ENCODE assay signal across 15 mouse cellular contexts in the genomic region with DNA sequence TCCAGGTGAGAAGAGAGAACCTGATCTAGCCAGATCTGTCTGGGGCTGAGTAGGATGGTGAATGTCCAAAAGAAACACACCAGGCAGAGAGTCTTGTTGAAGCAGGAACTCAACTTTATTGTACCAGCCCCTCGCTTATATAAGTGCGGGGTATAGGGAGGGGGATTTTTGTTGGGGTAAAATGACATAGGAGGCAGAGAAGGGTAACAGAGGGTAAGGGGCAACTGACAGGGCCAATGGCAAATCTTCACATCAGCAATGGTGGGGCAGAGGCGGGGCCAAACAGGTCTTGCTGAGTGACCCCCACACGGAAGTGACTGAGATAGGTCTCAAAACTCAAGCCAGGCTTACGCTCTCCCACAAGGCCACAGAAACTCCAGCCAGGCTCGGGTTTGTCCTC.
"Had no signal": no experiment of that assay in that cellular context is flagged by ENCODE, and none has a peak within 500 bp of the region (broad histone marks: within the 10 kb centered on the region; RNA-seq: fewer than 3 reads in every experiment).

No protein-coding gene starts in this region.

- DNase-seq: lung, adult 2 months; lung, postnatal 14 days; lung, postnatal 36 days; right cerebral cortex, postnatal 14 days; thymus, adult 2 months; thymus, postnatal 25 days; thymus, postnatal 4 days had no signal

- H3K27me3 ChIP-seq: neural tube, embryonic 12.5 days; stomach, embryonic 15.5 days had no signal

- H3K27ac ChIP-seq: lung, embryonic 15.5 days; macrophage; midbrain, embryonic 13.5 days; midbrain, embryonic 15.5 days; neural tube, embryonic 12.5 days; stomach, embryonic 15.5 days; stomach, postnatal 0 days had no signal

- H3K36me3 ChIP-seq: lung, embryonic 15.5 days; midbrain, embryonic 13.5 days; midbrain, embryonic 15.5 days; neural tube, embryonic 12.5 days; stomach, embryonic 15.5 days had no signal

- H3K4me3 ChIP-seq: lung, embryonic 15.5 days; megakaryocyte, embryonic 14.5 days; midbrain, embryonic 13.5 days; midbrain, embryonic 15.5 days; neural tube, embryonic 12.5 days; stomach, embryonic 15.5 days had no signal

- H3K4me1 ChIP-seq: neural tube, embryonic 12.5 days; stomach, embryonic 15.5 days had no signal

- H3K9me3 ChIP-seq: lung, embryonic 15.5 days; megakaryocyte, embryonic 14.5 days; midbrain, embryonic 15.5 days; neural tube, embryonic 12.5 days; stomach, embryonic 15.5 days had no signal
